Mouse (Mus musculus) brain, embryonic 14.5 days (tissue): ENCODE measurements around the gene Zfp423.

Experiments
- CTCF ChIP-seq: fragments of 200-500 bp; IDR thresholded peaks from 2 replicates; pipeline ENCODE4 v1.5.1; 2012; ENCODE audit warnings: inconsistent platforms, mild to moderate bottlenecking, moderate library complexity, borderline replicate concordance; ENCODE audit not compliant: insufficient read depth, insufficient read length; ENCODE audit errors: extremely low read depth
- POLR2A ChIP-seq: fragments of 200-500 bp; IDR thresholded peaks from 2 replicates; pipeline ENCODE4 v1.6.1; 2012; ENCODE audit warnings: mild to moderate bottlenecking, inconsistent platforms, borderline replicate concordance; ENCODE audit not compliant: poor library complexity, insufficient read depth, insufficient read length, severe bottlenecking; ENCODE audit errors: extremely low read depth

GRCm38 (mm10) chr8:87621181-87621580 lies 338.2 kb downstream of the Zfp423 start:
- TF ChIP-seq CTCF (no peak), POLR2A (no peak)
